Mouse (Mus musculus) c-Kit-negative CD71-positive TER-119-positive erythroid progenitor cells, embryonic 14.5 days (primary cell): Measurements from ENCODE around the gene Gm11007.
"Not testable (repeated sequence)": the region's sequence is repeated elsewhere in the genome, so short reads cannot be mapped to it uniquely, and the experiment has no call there.

Experiments
- DNase-seq: peaks from one replicate; pipeline ENCODE4 v3.0.0-alpha.2; 2013; ENCODE audit warnings: low read depth, low spot score

Gene Gm11007

DNA sequence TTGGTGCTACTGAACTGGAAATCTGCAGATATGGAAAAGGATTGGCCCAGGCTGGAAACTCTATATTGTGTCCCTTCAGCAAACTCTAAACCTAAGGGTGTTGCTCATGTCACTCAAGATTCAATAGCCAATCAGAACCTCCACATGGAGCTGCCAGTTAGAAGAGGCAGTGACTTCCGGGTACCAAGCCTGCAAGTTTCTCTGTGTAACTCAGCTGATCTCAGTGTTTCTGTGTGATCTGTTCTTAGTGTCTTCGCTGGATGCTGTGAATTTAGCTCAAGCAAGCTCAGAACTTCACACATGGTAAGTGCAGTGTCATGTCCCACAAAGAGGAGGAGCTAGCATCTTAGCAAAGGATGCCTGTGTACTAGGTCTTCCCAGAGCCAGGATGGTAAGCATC lies at the start of gene Gm11007:
TSS of gene Gm11007 (plus strand) at position 301 of the 400 bp plus-strand sequence.
- not testable (repeated sequence) for DNase-seq
